Mouse (Mus musculus): ENCODE results near the gene Fbxl21. TPM values are rescaled to one million over a fixed set of nuclear protein-coding genes. Genes with fewer than 3 reads are reported as not detected.

Gene Fbxl21
- polyA plus RNA-seq, 1 experiment from 2014 or later = 1.2 TPM

- 75% methylated on average over 3 of the region's 3 CpGs for WGBS (ENCODE audit: insufficient replicate concordance)
- no peak for ATAC-seq (replicated peaks; ENCODE audit: insufficient number of reproducible peaks, low FRiP score, low TSS enrichment)
- Histone ChIP-seq H3K9me3 (replicated peaks; ENCODE audit: control insufficient read depth, low read length) (no peaks in the 10 kb centered on the region), H3K27ac (ENCODE audit: low read depth, low read length) (no peak overlapping the region), H3K4me2 (no peak overlapping the region), H3K4me3 (ENCODE audit: low read depth, low read length) (no peak overlapping the region), H3K36me3 (ENCODE audit: control insufficient read depth, insufficient read depth, low read length) (no peaks in the 10 kb centered on the region), H3K9ac (ENCODE audit: low read depth, low read length) (no peak overlapping the region), H3K27me3 (ENCODE audit: control insufficient read depth, insufficient read depth, low read length) (no peaks in the 10 kb centered on the region), H3K4me1 (ENCODE audit: control insufficient read depth, insufficient read depth, low read length) (no peaks in the 10 kb centered on the region)
Measured at GRCm38 (mm10) chr13:56494440-56494839, 27.8 kb upstream of the Fbxl21 start.

GRCm38 (mm10) chr13:56500132-56500531, 22.1 kb upstream of the Fbxl21 start:
- Histone ChIP-seq H3K36me3 (ENCODE audit: control insufficient read depth, insufficient read depth, low read length) (no peaks in the 10 kb centered on the region), H3K27me3 (ENCODE audit: control insufficient read depth, insufficient read depth, low read length) (no peaks in the 10 kb centered on the region), H3K4me1 (ENCODE audit: control insufficient read depth, insufficient read depth, low read length) (no peaks in the 10 kb centered on the region), H3K4me3 (ENCODE audit: low read depth, low read length) (no peak overlapping the region), H3K27ac (ENCODE audit: low read depth, low read length) (no peak overlapping the region), H3K4me2 (no peak overlapping the region), H3K9ac (ENCODE audit: low read depth, low read length) (no peak overlapping the region), H3K9me3 (replicated peaks; ENCODE audit: control insufficient read depth, low read length) (no peaks in the 10 kb centered on the region)
- 60% methylated on average over 3 of the region's 3 CpGs for WGBS (ENCODE audit: insufficient replicate concordance)
- ATAC-seq (replicated peaks; ENCODE audit: insufficient number of reproducible peaks, low FRiP score, low TSS enrichment) = no peak

GRCm38 (mm10) chr13:56500636-56501035, 21.6 kb upstream of the Fbxl21 start:
- Histone ChIP-seq H3K27me3 (ENCODE audit: control insufficient read depth, insufficient read depth, low read length) (no peaks in the 10 kb centered on the region), H3K4me2 (no peak overlapping the region), H3K9me3 (replicated peaks; ENCODE audit: control insufficient read depth, low read length) (no peaks in the 10 kb centered on the region), H3K36me3 (ENCODE audit: control insufficient read depth, insufficient read depth, low read length) (no peaks in the 10 kb centered on the region), H3K9ac (ENCODE audit: low read depth, low read length) (no peak overlapping the region), H3K4me1 (ENCODE audit: control insufficient read depth, insufficient read depth, low read length) (no peaks in the 10 kb centered on the region), H3K4me3 (ENCODE audit: low read depth, low read length) (no peak overlapping the region), H3K27ac (ENCODE audit: low read depth, low read length) (no peak overlapping the region)
- WGBS (ENCODE audit: insufficient replicate concordance) = 88% methylated on average over 8 of the region's 8 CpGs
- ATAC-seq (replicated peaks; ENCODE audit: insufficient number of reproducible peaks, low FRiP score, low TSS enrichment) = no peak

- H3K4me1 ChIP-seq (ENCODE audit: control insufficient read depth, insufficient read depth, low read length) = no peaks in the 10 kb centered on the region
- ATAC-seq (replicated peaks; ENCODE audit: insufficient number of reproducible peaks, low FRiP score, low TSS enrichment) = no peak
- H3K9ac ChIP-seq (ENCODE audit: low read depth, low read length) = no peak overlapping the region
- H3K36me3 ChIP-seq (ENCODE audit: control insufficient read depth, insufficient read depth, low read length) = no peaks in the 10 kb centered on the region
- H3K4me2 ChIP-seq = no peak overlapping the region
- H3K9me3 ChIP-seq (replicated peaks; ENCODE audit: control insufficient read depth, low read length) = no peaks in the 10 kb centered on the region
- no peak overlapping the region for H3K4me3 ChIP-seq (ENCODE audit: low read depth, low read length)
- H3K27me3 ChIP-seq (ENCODE audit: control insufficient read depth, insufficient read depth, low read length) = no peaks in the 10 kb centered on the region
- WGBS (ENCODE audit: insufficient replicate concordance) = 54% methylated on average over 6 of the region's 6 CpGs
- no peak overlapping the region for H3K27ac ChIP-seq (ENCODE audit: low read depth, low read length)
Measured at GRCm38 (mm10) chr13:56501866-56502420, 20.3 kb upstream of the Fbxl21 start.

GRCm38 (mm10) chr13:56506871-56507496, 15.3 kb upstream of the Fbxl21 start:
- no peaks in the 10 kb centered on the region for H3K36me3 ChIP-seq (ENCODE audit: control insufficient read depth, insufficient read depth, low read length)
- H3K4me3 ChIP-seq (ENCODE audit: low read depth, low read length) = no peak overlapping the region
- H3K9me3 ChIP-seq (replicated peaks; ENCODE audit: control insufficient read depth, low read length) = no peaks in the 10 kb centered on the region
- WGBS (ENCODE audit: insufficient replicate concordance) = 77% methylated on average over 6 of the region's 6 CpGs
- H3K9ac ChIP-seq (ENCODE audit: low read depth, low read length) = no peak overlapping the region
- no peaks in the 10 kb centered on the region for H3K27me3 ChIP-seq (ENCODE audit: control insufficient read depth, insufficient read depth, low read length)
- H3K27ac ChIP-seq (ENCODE audit: low read depth, low read length) = no peak overlapping the region
- no peak overlapping the region for H3K4me2 ChIP-seq
- H3K4me1 ChIP-seq (ENCODE audit: control insufficient read depth, insufficient read depth, low read length) = no peaks in the 10 kb centered on the region
- ATAC-seq (replicated peaks; ENCODE audit: insufficient number of reproducible peaks, low FRiP score, low TSS enrichment) = no peak

GRCm38 (mm10) chr13:56509796-56510195, 12.5 kb upstream of the Fbxl21 start:
- Histone ChIP-seq H3K4me2 (no peak overlapping the region), H3K4me1 (ENCODE audit: control insufficient read depth, insufficient read depth, low read length) (no peaks in the 10 kb centered on the region), H3K9ac (ENCODE audit: low read depth, low read length) (no peak overlapping the region), H3K27me3 (ENCODE audit: control insufficient read depth, insufficient read depth, low read length) (no peaks in the 10 kb centered on the region), H3K36me3 (ENCODE audit: control insufficient read depth, insufficient read depth, low read length) (no peaks in the 10 kb centered on the region), H3K9me3 (replicated peaks; ENCODE audit: control insufficient read depth, low read length) (no peaks in the 10 kb centered on the region), H3K4me3 (ENCODE audit: low read depth, low read length) (no peak overlapping the region), H3K27ac (ENCODE audit: low read depth, low read length) (no peak overlapping the region)
- WGBS (ENCODE audit: insufficient replicate concordance) = 74% methylated on average over 2 of the region's 2 CpGs
- ATAC-seq (replicated peaks; ENCODE audit: insufficient number of reproducible peaks, low FRiP score, low TSS enrichment) = no peak

- H3K9ac ChIP-seq (ENCODE audit: low read depth, low read length) = no peak overlapping the region
- H3K9me3 ChIP-seq (replicated peaks; ENCODE audit: control insufficient read depth, low read length) = no peaks in the 10 kb centered on the region
- ATAC-seq (replicated peaks; ENCODE audit: insufficient number of reproducible peaks, low FRiP score, low TSS enrichment) = no peak
- no peaks in the 10 kb centered on the region for H3K36me3 ChIP-seq (ENCODE audit: control insufficient read depth, insufficient read depth, low read length)
- no peak overlapping the region for H3K27ac ChIP-seq (ENCODE audit: low read depth, low read length)
- no peaks in the 10 kb centered on the region for H3K27me3 ChIP-seq (ENCODE audit: control insufficient read depth, insufficient read depth, low read length)
- no peak overlapping the region for H3K4me2 ChIP-seq
- no peaks in the 10 kb centered on the region for H3K4me1 ChIP-seq (ENCODE audit: control insufficient read depth, insufficient read depth, low read length)
- H3K4me3 ChIP-seq (ENCODE audit: low read depth, low read length) = no peak overlapping the region
Measured at GRCm38 (mm10) chr13:56513595-56513994, 8.7 kb upstream of the Fbxl21 start.

- WGBS (ENCODE audit: insufficient replicate concordance) = 63% methylated on average over 4 of the region's 4 CpGs
- Histone ChIP-seq H3K36me3 (ENCODE audit: control insufficient read depth, insufficient read depth, low read length) (no peaks in the 10 kb centered on the region), H3K27ac (ENCODE audit: low read depth, low read length) (no peak overlapping the region), H3K4me3 (ENCODE audit: low read depth, low read length) (no peak overlapping the region), H3K4me2 (no peak overlapping the region), H3K9me3 (replicated peaks; ENCODE audit: control insufficient read depth, low read length) (no peaks in the 10 kb centered on the region), H3K4me1 (ENCODE audit: control insufficient read depth, insufficient read depth, low read length) (no peaks in the 10 kb centered on the region), H3K9ac (ENCODE audit: low read depth, low read length) (no peak overlapping the region), H3K27me3 (ENCODE audit: control insufficient read depth, insufficient read depth, low read length) (no peaks in the 10 kb centered on the region)
- no peak for ATAC-seq (replicated peaks; ENCODE audit: insufficient number of reproducible peaks, low FRiP score, low TSS enrichment)
Measured at GRCm38 (mm10) chr13:56516311-56516710, 6.0 kb upstream of the Fbxl21 start.

GRCm38 (mm10) chr13:56516816-56517215, 5.5 kb upstream of the Fbxl21 start:
- 64% methylated on average over 7 of the region's 7 CpGs for WGBS (ENCODE audit: insufficient replicate concordance)
- Histone ChIP-seq H3K4me3 (ENCODE audit: low read depth, low read length) (no peak overlapping the region), H3K36me3 (ENCODE audit: control insufficient read depth, insufficient read depth, low read length) (no peaks in the 10 kb centered on the region), H3K9ac (ENCODE audit: low read depth, low read length) (no peak overlapping the region), H3K4me2 (no peak overlapping the region), H3K9me3 (replicated peaks; ENCODE audit: control insufficient read depth, low read length) (no peaks in the 10 kb centered on the region), H3K4me1 (ENCODE audit: control insufficient read depth, insufficient read depth, low read length) (no peaks in the 10 kb centered on the region), H3K27ac (ENCODE audit: low read depth, low read length) (no peak overlapping the region), H3K27me3 (ENCODE audit: control insufficient read depth, insufficient read depth, low read length) (no peaks in the 10 kb centered on the region)
- no peak for ATAC-seq (replicated peaks; ENCODE audit: insufficient number of reproducible peaks, low FRiP score, low TSS enrichment)
